Mouse (Mus musculus) small intestine, adult 2 months (tissue): Measurements from ENCODE around the gene Pde6d. TPM values are rescaled to one million over a fixed set of nuclear protein-coding genes. Genes with fewer than 3 reads are reported as not detected.
A peak's percentile ranks its signal among the peaks of the same experiment; 100 is the strongest.

ENCODE experiments used
- H3K27ac ChIP-seq: fragments of 200-500 bp; 2 replicates; pipeline ENCODE4 v1.5.1; 2012; ENCODE audit warnings: low read depth, low read length, control low read depth, inconsistent platforms; ENCODE audit not compliant: insufficient read depth
- H3K27me3 ChIP-seq: fragments of 200-500 bp; 2 replicates; pipeline ENCODE4 v1.6.1; 2012; ENCODE audit warnings: mild to moderate bottlenecking, moderate library complexity, low read length, inconsistent platforms; ENCODE audit not compliant: control insufficient read depth, insufficient read depth
- H3K36me3 ChIP-seq: fragments of 200-500 bp; 2 replicates; pipeline ENCODE4 v1.6.1; 2012; ENCODE audit warnings: mild to moderate bottlenecking, low read length, control low read depth, inconsistent platforms; ENCODE audit not compliant: control insufficient read depth, insufficient read depth
- H3K4me1 ChIP-seq: fragments of 200-500 bp; 2 replicates; pipeline ENCODE4 v1.6.1; 2012; ENCODE audit warnings: low read length, inconsistent platforms, mixed read lengths; ENCODE audit not compliant: control insufficient read depth, insufficient read depth, insufficient read length
- H3K4me3 ChIP-seq: fragments of 200-500 bp; 2 replicates; pipeline ENCODE4 v1.5.1; 2012; ENCODE audit warnings: low read depth, mild to moderate bottlenecking, control low read depth, inconsistent platforms, low read length, moderate library complexity
- CTCF ChIP-seq: fragments of 200-500 bp; IDR thresholded peaks from 2 replicates; pipeline ENCODE4 v1.5.1; 2012; ENCODE audit warnings: low read depth, mild to moderate bottlenecking, control low read depth, inconsistent platforms, low read length, moderate library complexity, mixed read lengths; ENCODE audit not compliant: insufficient replicate concordance, insufficient read length; ENCODE audit errors: extremely low read depth
- POLR2A ChIP-seq: fragments of 200-500 bp; IDR thresholded peaks from 2 replicates; pipeline ENCODE4 v1.6.1; 2012; ENCODE audit warnings: low read depth, mild to moderate bottlenecking, control low read depth, inconsistent platforms, low read length, moderate library complexity
- WGBS: fragments of 180-500 bp; shearing (Covaris S2); methylation state at CpG from one replicate; pipeline ENCODE4 v1.1.7; 2018; 5-methylcytosine and 5-hydroxymethylcytosine counted together
- polyA plus RNA-seq: library from polyadenylated mRNA; depleted of rRNA; stranded (reverse); fragments of >200 nt; gene quantifications from 2 replicates; pipeline ENCODE4 v1.2.3, GENCODE M21; 2012

Pde6d gene
- polyA plus RNA-seq, 1 experiment = 9.7 TPM

DNA sequence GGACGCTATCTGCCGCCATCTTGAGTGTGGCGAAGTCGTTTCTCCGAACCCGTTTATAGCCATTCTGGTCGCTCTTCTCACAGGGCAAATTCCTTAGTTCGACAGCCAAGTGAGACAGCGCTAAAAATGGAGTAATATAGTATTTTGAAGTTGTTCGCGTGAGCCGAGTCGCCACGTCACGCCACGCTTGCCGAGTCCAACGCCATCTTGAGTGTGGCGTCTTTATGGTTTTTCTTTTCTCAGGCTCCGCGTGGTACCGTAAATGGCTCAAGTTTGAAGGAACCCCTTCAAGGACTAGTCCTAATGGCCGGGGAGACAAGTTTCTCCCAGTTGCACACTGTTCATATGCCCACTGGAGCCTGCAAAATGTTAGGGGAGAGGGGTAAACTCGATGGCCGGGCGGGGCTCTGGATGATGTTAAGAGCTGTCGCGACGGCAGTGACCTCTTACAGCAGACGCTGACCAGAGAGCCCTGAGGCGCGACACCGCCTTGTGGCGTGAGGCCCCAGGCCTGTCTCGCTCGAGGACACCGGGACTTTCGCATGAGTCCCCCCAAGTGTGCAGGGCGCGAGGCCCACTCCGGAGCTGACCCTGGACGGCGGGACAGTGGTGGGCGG is 56.8 kb downstream of the Pde6d start:
- Histone ChIP-seq H3K27me3 (no peaks in the 10 kb centered on the region), H3K4me3 (peak overlapping the region; percentile 90), H3K27ac (peak overlapping the region; percentile 100), H3K4me1 (peaks cover 13% of the 10 kb centered on the region), H3K36me3 (peaks cover 5% of the 10 kb centered on the region)
- TF ChIP-seq POLR2A (no peak), CTCF (no peak; the same call in 1 of the 2 replicates)
- under 1% methylated on average over 44 of the region's 44 CpGs for WGBS

DNA sequence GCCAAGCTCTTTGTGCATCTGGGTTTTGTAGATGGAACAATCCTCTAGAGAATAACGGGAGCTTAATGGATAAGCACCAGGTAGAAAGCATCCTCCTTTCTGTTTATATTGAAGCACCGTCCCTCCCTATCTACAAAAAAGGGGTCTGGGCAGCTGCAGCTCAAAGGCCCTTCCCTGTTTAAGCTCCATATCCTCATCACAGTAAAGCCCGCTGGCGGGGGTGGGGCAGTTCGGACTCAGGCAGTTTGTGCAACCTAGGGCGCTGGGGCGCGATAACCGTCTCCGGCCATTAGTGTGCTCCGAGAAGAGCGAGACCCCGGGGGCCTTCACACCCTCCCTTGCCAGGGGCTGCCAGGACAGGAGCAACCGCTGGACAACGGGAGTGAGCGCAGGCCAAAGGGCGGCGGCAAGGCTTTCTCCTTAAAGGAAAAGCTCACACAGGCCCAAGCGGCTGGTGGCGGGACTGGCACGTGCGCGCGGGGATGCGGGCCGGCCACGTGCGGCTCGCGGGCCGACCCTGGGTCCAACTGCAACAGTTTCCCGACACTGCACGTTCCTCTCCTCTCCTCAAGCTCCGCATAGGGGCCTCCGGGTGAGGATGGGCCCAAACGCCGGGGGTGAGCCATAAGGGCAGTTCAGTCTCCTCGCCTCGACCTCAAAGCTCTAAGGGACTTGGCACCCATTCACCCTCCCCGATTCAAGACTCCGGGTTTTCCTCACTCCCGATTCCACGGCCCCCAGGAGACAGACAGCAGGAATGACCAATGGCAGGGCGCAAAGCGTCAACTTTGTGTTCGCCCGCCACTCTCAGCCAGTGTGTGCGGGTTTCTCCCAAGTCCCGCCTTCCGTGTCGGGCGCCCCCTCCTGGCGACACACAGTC is 57.6 kb downstream of the Pde6d start:
- Histone ChIP-seq H3K4me3 (peak overlapping the region; percentile 90), H3K4me1 (peaks cover 17% of the 10 kb centered on the region), H3K27ac (peak overlapping the region; percentile 100), H3K36me3 (peaks cover 4% of the 10 kb centered on the region), H3K27me3 (no peaks in the 10 kb centered on the region)
- 3% methylated on average over 53 of the region's 53 CpGs for WGBS
- TF ChIP-seq POLR2A (no peak), CTCF (peak; percentile 95; the same call in 1 of the 2 replicates)

DNA sequence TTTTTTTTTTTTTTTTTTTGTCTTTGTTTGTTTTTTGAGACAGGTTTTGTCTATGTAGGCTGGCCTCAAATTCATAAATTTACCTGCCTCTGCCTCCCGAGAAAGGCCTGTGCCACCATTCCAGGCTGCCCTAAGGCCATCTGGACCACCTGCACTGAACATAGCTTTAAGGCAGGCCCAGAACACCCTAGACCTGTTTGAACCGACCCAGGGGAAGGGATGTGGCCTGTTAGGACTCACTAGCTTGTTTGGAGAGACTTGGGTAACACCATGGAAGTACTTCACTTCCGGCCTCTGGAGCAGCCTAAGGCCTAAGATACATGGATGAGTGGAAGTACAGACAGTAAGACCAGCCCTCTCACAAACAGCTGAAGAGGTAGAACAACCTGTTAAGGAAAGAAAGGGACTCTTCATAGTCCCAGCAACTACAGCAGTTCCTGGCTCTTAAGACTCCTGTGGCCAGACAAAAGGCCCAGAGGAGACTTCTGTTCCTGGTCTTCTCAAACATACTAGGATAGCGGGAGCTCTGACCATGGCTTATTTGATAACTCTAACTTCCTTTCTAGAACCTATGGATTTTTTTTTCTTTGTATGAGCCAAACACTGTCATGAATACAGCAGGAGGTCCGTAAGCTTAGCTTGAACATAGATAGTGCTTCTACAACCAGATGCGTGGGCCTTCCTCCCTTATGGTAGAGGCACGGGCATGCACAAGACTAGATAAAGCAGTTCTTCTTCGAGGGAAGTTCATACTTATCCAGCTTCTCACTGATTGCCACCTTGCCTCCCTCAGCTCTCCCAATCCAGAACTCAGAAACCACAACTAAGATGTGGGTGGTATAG is 58.4 kb downstream of the Pde6d start:
- H3K4me1 ChIP-seq = peaks cover 13% of the 10 kb centered on the region
- no peaks in the 10 kb centered on the region for H3K27me3 ChIP-seq
- H3K4me3 ChIP-seq = no peak overlapping the region
- no peak for TF ChIP-seq CTCF
- no peak for TF ChIP-seq POLR2A
- H3K27ac ChIP-seq = 0 out of 2 replicates have a peak overlapping the region, but pooled peaks have one; percentile 63
- 88% methylated on average over 8 of the region's 8 CpGs for WGBS
- no peaks in the 10 kb centered on the region for H3K36me3 ChIP-seq

DNA sequence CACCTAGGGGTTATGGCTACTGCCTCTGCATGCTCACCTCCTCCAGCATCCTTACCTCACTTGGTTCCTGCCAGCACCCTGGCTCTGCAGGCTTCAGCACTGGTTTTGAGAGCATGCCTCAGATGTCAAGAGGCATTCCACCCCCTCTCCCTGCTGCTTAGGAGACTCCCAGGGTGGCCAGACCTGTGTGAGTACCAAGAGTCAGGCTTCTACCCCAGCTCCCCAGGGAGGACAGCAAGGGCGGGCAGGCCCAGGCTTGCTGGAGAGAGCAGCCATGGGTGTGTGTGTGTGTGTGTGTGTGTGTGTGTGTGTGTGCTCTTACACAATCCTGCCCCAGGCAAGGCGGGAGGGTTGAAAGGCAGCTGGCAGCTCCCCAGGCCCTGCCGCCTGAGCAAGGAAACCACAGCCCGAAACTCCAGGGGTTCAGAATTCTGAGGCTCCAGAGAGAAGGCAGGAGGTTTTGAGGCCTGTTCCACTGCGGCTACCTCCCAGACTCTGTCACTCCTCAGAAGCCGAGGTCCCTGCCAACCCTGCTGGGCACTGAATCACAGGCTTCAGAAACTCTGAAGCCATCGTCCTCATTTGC is 60.0 kb downstream of the Pde6d start:
- WGBS = 67% methylated on average over 7 of the region's 7 CpGs
- no peak for TF ChIP-seq POLR2A
- TF ChIP-seq CTCF = no peak
- Histone ChIP-seq H3K27me3 (no peaks in the 10 kb centered on the region), H3K4me1 (peaks cover 13% of the 10 kb centered on the region), H3K27ac (no peak overlapping the region), H3K4me3 (no peak overlapping the region), H3K36me3 (no peaks in the 10 kb centered on the region)

DNA sequence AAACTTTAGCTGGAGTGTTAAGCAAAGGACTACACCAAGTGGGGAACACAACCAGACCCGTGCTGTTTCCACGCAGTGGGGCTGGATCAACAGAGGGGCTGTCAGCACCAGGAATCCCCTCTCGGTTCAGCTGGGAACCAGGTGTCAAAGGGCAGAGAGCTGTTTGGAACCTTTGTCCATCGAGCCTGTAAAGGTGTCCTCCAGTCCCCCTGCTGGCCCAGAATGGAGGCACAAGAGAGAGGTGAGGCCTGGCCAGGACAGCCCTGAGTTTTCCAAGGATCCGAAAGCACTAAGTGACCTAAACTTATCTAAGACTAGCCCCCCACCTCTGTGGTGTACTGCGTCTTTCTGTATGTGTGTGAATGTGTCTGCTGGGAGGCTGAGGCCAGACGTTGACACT is 62.1 kb downstream of the Pde6d start:
- no peaks in the 10 kb centered on the region for H3K27me3 ChIP-seq
- TF ChIP-seq CTCF = peak; percentile 67; the same call in 1 of the 2 replicates
- TF ChIP-seq POLR2A = peak; percentile 23; the same call in 1 of the 2 replicates
- H3K4me3 ChIP-seq = no peak overlapping the region
- WGBS = 47% methylated on average over 7 of the region's 7 CpGs
- H3K36me3 ChIP-seq = no peaks in the 10 kb centered on the region
- no peak overlapping the region for H3K27ac ChIP-seq
- peaks cover 11% of the 10 kb centered on the region for H3K4me1 ChIP-seq

DNA sequence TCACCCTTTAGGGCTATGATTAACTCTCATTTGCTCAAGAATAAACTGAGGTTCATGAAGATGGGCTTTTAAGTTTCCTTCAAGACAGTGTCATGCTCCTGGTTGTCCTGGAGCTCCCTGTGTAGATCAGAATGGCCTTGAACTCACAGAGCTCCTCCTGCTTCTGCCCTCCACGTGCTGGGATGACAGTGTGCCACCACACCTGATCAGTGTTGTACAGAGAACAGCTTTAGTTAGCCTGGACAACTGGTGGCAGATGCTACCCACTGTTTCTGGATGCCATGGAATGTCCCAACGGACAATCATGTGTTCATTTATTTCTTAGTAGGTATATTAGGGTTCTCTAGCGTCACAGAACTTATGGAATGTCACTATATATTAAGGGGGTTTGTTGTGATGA is 65.4 kb downstream of the Pde6d start:
- no peak overlapping the region for H3K4me3 ChIP-seq
- TF ChIP-seq POLR2A (no peak), CTCF (no peak)
- no peak overlapping the region for H3K27ac ChIP-seq
- 69% methylated on average over 3 of the region's 3 CpGs for WGBS
- H3K27me3 ChIP-seq = no peaks in the 10 kb centered on the region
- no peaks in the 10 kb centered on the region for H3K36me3 ChIP-seq
- H3K4me1 ChIP-seq = peaks cover 3% of the 10 kb centered on the region
